Mouse (Mus musculus) lung, postnatal 36 days (tissue): Measurements from ENCODE around the gene Wdr64.

ENCODE experiments used
- DNase-seq: peaks from one replicate; pipeline ENCODE4 v3.0.0; 2022; ENCODE audit warnings: mixed read lengths

The Wdr64 gene

DNA sequence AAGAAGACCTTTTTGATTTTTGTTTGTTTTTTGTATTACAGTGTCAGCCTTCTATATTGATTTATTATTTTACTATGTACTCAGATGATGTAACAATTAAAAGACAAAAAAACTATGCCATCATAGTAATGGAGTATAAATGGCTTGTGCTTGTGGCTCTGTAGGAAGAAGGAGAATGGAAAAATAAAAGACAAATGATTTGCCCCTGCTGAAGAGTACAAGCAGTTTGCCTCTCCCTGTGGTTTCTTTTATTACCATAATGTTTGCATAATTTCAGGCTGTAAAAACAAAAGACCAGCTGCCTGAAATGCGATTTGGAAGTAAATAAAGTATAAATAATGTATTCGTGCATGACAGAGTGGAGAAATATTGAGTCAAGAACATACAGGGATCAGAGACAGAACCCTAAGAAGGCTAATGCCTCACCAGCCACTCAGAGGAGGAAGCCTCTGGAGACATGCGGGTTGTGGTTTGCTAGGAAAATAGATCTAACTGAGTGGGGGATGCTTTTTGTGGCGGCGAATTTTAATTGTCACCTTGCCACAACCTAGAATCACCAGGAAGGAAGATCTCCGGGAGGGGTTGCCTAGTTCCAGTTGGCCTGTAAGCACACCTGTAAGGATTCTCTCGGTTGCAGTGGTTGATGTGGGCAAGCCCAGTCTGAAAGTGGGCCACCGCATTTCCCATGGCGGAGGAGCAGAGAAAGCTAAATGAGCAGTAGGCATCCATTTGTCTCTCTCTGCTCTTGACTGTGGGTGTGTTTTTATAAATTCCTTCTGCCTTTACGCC, 56.4 kb downstream of the Wdr64 start:
- DNase-seq = no peak

DNA sequence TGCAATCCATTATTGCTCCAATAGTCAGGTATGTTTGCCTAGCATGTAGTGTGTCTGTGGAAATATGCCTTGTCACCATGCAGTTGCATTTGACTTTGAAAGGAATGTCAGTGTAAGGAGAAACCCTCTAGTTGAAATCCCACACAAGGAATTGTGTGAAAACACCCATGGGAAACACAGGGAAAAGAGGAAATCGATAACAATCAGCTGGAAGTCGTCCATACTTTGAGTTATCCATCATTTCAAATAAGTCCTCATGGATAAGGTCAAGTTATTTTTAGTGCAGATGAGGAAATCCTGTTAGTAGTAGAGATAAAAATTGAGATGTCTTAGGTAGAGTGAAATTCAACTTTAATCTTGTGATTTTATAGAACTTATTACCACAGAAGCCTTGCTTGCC, 96.3 kb downstream of the Wdr64 start:
- peak; percentile 22 for DNase-seq

DNA sequence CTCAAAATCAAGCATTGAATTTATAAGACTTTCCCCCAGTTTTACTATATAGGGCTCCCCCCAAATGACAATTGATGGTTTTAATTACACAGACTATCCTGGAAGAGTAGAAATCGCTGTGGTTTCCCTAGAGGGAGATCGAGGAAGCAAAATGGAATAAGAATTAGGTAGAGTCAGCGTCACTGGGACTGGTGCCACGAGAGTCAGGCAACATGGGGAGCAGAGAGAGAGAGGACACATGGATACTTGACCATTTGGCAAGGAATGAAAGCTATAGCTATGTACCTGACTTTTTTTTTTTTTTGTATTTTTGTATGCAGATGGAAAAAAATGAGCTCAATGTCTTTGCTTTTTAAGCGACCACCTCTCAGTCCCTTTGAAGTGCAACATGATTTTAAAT, 110.0 kb downstream of the Wdr64 start:
- DNase-seq = no peak

DNA sequence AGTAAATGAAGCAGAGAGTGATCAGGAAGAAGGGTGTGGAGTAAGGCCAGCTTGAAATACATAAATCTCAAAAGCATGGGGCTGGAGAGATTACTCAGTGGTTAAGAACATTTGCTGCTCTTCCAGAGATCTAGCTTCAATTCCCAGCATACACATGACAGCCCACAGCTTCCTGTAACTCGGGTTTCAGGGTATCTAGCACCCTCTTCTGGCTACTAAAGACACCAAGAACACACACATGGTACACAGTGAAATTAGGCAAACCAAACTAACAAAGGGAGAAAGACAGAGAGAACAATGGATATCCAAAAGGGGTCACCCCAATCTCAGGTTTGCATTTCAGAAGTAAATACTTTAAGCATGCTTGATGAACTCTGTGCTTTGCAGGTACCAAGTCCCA, 113.2 kb downstream of the Wdr64 start:
- DNase-seq = no peak

DNA sequence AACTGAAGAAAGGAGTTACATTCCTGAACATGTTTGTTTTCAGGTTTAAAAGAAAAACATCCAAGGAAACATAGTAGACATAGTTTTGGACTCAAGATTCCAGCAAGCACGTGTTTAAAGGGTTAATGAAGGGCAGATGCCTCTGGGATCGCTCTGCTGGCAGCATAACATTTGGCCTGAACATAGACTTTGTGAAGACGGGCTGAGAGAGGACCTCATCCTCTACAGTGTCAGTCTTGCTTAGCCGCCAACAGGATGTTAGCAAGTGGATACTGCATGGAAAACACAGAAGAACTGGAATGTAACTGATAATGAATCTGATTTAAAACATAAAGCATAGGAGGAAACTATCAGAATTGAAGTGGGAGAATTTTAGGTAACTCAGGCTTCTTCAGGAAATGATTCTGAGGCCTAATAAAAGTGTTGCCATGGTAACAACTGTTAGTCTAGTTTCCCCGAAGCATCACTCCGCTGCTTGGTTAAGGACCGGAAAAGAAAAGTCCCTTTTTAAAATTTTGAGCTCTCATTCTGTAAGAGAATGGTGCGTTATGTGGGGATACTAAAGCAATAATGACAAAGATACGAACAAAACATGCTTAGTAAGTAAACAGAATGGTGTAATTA, 125.5 kb downstream of the Wdr64 start:
- DNase-seq = no peak

DNA sequence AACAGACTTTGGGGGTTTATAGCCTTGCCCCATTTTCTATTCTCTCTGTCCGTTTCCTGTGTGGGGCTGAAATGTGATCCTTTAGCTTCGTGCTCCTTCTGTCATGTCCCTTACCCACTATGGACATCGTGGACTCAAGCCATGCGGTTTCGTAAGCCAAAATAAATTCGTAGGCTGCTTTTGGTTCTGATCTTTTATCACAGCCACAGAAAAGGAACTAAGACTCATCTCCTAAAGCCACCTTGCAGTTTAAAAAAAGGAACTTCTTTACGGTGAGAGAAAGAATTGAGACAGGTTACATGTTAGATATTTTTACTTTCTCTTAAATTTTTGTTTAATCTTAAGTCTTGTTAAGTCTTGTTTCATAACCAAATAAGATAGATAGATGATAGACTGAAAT, 130.1 kb downstream of the Wdr64 start:
- no peak for DNase-seq

DNA sequence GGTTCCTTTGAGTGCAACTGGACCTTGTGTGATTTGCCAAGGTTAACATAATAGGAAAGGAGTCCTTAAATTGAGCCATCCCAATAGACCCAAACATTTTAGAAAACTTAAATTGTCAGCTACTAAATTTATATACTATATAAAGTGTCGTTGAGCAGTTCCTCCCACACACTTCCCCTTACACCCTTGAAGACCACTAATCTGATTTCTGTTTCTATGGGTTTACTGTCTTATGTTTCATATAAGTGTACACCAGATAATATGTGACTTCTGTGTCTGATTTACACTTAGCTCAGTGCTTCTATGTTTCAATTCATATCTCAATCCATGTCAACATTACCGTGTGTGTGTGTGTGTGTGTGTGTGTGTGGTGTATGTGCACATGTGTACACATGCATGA, 130.8 kb downstream of the Wdr64 start:
- DNase-seq = no peak

DNA sequence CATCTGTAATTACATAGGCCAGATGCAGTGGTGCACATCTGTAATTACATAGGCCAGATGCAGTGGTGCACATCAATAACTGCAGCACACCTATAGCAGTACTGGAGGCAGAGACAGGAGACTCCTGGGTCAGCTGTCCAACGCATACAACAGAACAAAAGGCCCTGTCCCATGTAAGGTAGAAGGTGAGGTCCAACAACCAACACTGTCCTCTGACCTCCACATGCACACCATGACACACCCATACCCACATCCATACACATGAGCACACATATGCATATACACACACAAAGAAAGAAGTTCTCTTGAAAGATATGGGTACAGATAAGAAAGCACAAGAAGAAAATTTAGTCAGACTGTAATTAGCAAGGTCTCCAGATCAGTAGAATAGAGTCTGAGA, 157.1 kb downstream of the Wdr64 start:
- no peak for DNase-seq
